Mouse (Mus musculus): ENCODE data around the gene Jazf1. TPM values are rescaled to one million over a fixed set of nuclear protein-coding genes. Genes with fewer than 3 reads are reported as not detected.

The Jazf1 gene
- polyA plus RNA-seq, 1 experiment, result 8.9 TPM

DNA sequence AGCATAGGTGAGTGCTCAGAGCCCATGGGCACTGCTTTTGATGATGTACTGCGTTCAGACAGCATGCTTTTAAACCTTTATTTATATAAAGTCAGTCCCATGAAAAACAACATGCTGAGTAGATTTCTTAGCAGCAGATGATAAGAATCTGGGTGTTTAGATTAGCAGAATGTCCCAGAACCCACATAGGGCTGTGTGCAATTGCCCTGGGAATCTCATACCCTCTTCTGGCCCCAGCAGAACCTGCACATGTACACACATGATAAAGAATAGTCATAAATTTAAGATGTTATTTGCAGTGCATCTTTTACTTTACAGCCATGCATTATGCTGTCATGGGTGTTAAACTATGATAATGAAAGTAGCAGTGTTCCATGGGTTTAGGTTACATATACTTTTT, 297.6 kb downstream of the Jazf1 start:
- Histone ChIP-seq H3K4me3 (ENCODE audit: insufficient read depth, low read depth, low read length) (no peak overlapping the region), H3K4me1 (ENCODE audit: control insufficient read depth, insufficient read depth, insufficient read length, low read length) (no peaks in the 10 kb centered on the region), H3K27ac (replicated peaks; ENCODE audit: low read depth, low read length) (no peak overlapping the region)

GRCm38 (mm10) chr6:52765206-52765605, 303.2 kb downstream of the Jazf1 start:
- no peak overlapping the region for H3K4me3 ChIP-seq (ENCODE audit: insufficient read depth, low read depth, low read length)
- no peaks in the 10 kb centered on the region for H3K4me1 ChIP-seq (ENCODE audit: control insufficient read depth, insufficient read depth, insufficient read length, low read length)
- no peak overlapping the region for H3K27ac ChIP-seq (replicated peaks; ENCODE audit: low read depth, low read length)

DNA sequence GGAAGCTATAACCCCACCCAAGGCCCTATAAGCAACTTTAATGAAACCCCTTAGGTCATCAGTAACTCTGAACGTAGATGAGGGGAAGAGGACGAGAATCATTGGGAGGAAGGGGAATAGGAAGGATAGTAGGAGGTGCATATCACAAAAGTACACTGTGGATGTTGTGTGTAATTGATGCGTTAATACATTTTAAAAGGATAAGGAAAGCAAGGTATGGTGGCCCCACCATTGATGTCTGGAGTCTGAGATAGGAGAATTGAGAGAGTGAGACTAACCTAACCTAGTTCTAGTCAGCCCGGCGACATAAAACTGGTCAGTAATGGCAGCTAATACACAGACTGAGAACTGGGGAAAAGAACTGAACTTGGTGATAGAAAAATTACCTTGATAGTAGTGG, 315.6 kb downstream of the Jazf1 start:
- Histone ChIP-seq H3K4me3 (ENCODE audit: insufficient read depth, low read depth, low read length) (no peak overlapping the region), H3K27ac (replicated peaks; ENCODE audit: low read depth, low read length) (no peak overlapping the region), H3K4me1 (ENCODE audit: control insufficient read depth, insufficient read depth, insufficient read length, low read length) (no peaks in the 10 kb centered on the region)

GRCm38 (mm10) chr6:52734630-52735029, 333.8 kb downstream of the Jazf1 start:
- Histone ChIP-seq H3K4me1 (ENCODE audit: control insufficient read depth, insufficient read depth, insufficient read length, low read length) (no peaks in the 10 kb centered on the region), H3K27ac (replicated peaks; ENCODE audit: low read depth, low read length) (no peak overlapping the region), H3K4me3 (ENCODE audit: insufficient read depth, low read depth, low read length) (no peak overlapping the region)

DNA sequence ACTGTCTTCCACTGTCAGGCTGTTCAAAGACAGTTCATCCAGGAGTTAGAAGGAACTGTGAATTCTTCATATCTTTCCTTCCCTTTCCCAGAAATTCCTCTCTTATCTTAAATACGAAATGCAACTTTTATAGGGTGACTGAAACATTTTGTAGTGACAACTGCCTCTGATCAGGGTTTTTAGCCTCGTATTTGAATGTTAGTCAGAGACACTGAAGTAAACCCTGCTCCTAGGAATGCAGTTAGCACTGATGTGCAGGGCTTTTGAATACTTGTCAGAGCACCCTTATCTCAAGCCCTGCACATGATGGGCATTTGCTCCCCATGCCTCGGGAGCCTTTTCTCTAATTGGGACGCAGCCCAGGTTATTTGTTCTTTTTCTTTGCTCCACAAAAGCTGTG, 338.1 kb downstream of the Jazf1 start:
- Histone ChIP-seq H3K4me3 (ENCODE audit: insufficient read depth, low read depth, low read length) (no peak overlapping the region), H3K4me1 (ENCODE audit: control insufficient read depth, insufficient read depth, insufficient read length, low read length) (no peaks in the 10 kb centered on the region), H3K27ac (replicated peaks; ENCODE audit: low read depth, low read length) (no peak overlapping the region)

GRCm38 (mm10) chr6:52724805-52725439, 343.5 kb downstream of the Jazf1 start:
- no peak overlapping the region for H3K4me3 ChIP-seq (ENCODE audit: insufficient read depth, low read depth, low read length)
- H3K27ac ChIP-seq (replicated peaks; ENCODE audit: low read depth, low read length), result 0 out of 2 replicates have a peak overlapping the region, but pooled peaks have one; percentile 43
- H3K4me1 ChIP-seq (ENCODE audit: control insufficient read depth, insufficient read depth, insufficient read length, low read length), result no peaks in the 10 kb centered on the region

Other genes with a start within 250 kb of the Jazf1 start
- 1.3 and 2.1 TPM in 2 replicates for gene Creb5, start 218.6 kb upstream of the Jazf1 start, polyA plus RNA-seq (2012; ENCODE audit: insufficient read depth, insufficient read length, missing spikeins)